Mouse (Mus musculus): ENCODE results near the gene Fezf2. TPM values are rescaled to one million over a fixed set of nuclear protein-coding genes. Genes with fewer than 3 reads are reported as not detected.

Fezf2 gene
- not detected in 2 replicates for polyA plus RNA-seq (2012)

GRCm38 (mm10) chr14:12348089-12348488 lies at the start of gene Fezf2:
Fezf2 (minus strand) TSS chr14:12348189.

Other genes with a start within 250 kb of the Fezf2 start
- gene Gm49355, start 64.2 kb downstream of the Fezf2 start, polyA plus RNA-seq (2012), result not detected in 2 replicates
- 3.6 and 4.6 TPM in 2 replicates for gene 3830406C13Rik, start 64.0 kb downstream of the Fezf2 start, polyA plus RNA-seq (2012)

All from megakaryocyte-erythroid progenitor cell, adult 5 weeks (primary cell).